Mouse (Mus musculus) erythroblast, embryonic 14.5 days (primary cell): ENCODE measurements around the gene Sorbs1.

ENCODE experiments used
- GATA1 ChIP-seq: IDR thresholded peaks from 2 replicates; pipeline ENCODE4 v1.6.1; 2012; ENCODE audit warnings: low read length, inconsistent platforms, mixed read lengths
- TAL1 ChIP-seq: IDR thresholded peaks from 3 replicates; pipeline ENCODE4 v1.6.1; 2012; ENCODE audit warnings: low read length, inconsistent platforms, mixed read lengths

GRCm38 (mm10) chr19:40438907-40439306 is 74.7 kb downstream of the Sorbs1 start:
- TF ChIP-seq GATA1 (no peak), TAL1 (no peak)
